Mouse (Mus musculus) small intestine, adult 2 months (tissue): ENCODE results near the gene Svbp.

Experiments used
- CTCF ChIP-seq: fragments of 200-500 bp; IDR thresholded peaks from 2 replicates; pipeline ENCODE4 v1.5.1; 2012; ENCODE audit warnings: low read depth, mild to moderate bottlenecking, control low read depth, inconsistent platforms, low read length, moderate library complexity, mixed read lengths; ENCODE audit not compliant: insufficient replicate concordance, insufficient read length; ENCODE audit errors: extremely low read depth
- POLR2A ChIP-seq: fragments of 200-500 bp; IDR thresholded peaks from 2 replicates; pipeline ENCODE4 v1.6.1; 2012; ENCODE audit warnings: low read depth, mild to moderate bottlenecking, control low read depth, inconsistent platforms, low read length, moderate library complexity

GRCm38 (mm10) chr4:119162990-119163389 lies 32.1 kb upstream of the Svbp start:
- TF ChIP-seq CTCF (no peak), POLR2A (no peak)
